Mouse (Mus musculus): ENCODE results near the gene Trpc4.

The Trpc4 gene

GRCm38 (mm10) chr3:54155639-54156315 is at the start of gene Trpc4:
Trpc4 (plus strand) TSS chr3:54156035.
- no peak for DNase-seq (ENCODE audit: low spot score)

DNA sequence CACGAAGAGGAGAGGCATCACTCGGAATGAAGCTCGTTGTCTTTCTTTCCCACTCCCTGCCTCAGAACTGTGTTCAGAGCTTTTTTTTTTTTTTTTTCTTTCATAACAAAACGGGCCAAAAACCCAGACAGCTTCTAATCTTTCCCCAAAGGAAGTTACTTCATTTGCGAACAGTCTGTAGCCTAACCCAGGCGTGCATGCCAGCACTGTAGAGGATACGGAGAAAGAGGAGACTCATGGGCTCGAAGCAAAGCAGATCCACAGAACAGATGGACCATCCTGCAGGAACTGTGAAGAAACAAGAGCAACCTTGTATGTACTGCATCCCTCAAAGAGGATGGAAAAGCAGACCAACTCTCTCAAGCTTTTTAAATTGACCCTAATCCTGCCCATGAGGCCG is 44.3 kb upstream of the Trpc4 start:
- no peak for DNase-seq (ENCODE audit: low spot score)

DNA sequence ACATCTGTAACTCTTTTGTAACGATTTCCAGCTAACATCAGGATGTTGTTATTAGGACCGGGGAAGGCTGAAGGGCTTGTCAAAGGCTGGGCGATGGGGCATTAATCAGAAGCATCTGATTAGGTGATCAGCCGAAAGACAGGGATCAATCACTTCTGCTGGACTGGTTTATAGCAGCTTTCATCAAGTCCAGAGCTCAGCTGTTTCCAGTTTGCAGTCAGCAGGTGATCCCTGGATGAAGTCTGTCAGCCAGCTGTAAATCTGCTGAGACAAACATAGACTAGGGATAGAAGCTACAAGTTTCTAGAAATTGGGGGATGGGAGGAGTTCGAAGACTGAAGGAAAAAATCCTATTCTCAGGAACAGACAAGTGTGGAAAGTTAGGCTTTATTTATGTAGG is 20.5 kb upstream of the Trpc4 start:
- no peak for DNase-seq (ENCODE audit: low spot score)

DNA sequence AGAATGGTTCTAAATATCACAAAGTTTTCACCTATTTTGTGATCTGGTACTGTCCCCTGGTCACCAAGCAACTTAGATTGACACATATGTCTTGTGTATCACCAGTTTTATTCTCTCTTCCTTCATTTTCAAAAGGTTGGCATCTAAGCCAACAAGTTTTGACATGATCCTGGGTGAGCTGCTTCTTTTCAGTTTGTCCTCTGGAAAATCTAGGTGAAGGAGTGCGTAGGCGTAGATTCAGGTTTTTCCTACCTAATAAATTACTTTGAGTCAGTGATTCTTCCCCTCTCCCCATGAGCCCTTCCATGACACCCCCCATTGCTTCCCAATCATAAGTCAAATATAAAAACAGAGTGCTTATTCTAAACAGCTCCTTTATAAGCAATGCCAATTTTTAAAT is 14.5 kb upstream of the Trpc4 start:
- no peak for DNase-seq (ENCODE audit: low spot score)

- DNase-seq (ENCODE audit: low spot score), result no peak
Observed at GRCm38 (mm10) chr3:54154844-54155638, 794 bp upstream of the Trpc4 start.

GRCm38 (mm10) chr3:54156316-54157000 is 623 bp downstream of the Trpc4 start:
- no peak for DNase-seq (ENCODE audit: low spot score)

GRCm38 (mm10) chr3:54170701-54171100 is 14.9 kb downstream of the Trpc4 start:
- DNase-seq (ENCODE audit: low spot score), result no peak

DNA sequence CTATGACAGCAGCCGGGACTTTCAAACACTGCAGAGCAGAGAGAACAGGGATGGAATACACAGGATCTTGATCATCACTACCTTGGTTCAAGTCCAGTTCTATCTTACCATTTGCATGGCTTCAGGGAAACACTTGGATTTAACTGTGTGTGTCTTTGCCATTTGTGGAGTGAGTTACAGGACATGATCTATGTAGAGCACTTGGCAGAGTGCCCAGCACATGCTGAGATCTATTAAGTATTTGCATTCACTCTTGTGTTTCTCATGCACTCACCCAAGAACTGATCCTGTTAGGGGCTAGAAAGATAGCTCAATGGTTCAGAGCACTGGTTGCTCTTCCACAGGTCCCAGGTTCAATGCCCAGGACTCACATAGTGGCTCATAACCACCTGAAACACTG is 21.5 kb downstream of the Trpc4 start:
- DNase-seq (ENCODE audit: low spot score), result no peak

DNA sequence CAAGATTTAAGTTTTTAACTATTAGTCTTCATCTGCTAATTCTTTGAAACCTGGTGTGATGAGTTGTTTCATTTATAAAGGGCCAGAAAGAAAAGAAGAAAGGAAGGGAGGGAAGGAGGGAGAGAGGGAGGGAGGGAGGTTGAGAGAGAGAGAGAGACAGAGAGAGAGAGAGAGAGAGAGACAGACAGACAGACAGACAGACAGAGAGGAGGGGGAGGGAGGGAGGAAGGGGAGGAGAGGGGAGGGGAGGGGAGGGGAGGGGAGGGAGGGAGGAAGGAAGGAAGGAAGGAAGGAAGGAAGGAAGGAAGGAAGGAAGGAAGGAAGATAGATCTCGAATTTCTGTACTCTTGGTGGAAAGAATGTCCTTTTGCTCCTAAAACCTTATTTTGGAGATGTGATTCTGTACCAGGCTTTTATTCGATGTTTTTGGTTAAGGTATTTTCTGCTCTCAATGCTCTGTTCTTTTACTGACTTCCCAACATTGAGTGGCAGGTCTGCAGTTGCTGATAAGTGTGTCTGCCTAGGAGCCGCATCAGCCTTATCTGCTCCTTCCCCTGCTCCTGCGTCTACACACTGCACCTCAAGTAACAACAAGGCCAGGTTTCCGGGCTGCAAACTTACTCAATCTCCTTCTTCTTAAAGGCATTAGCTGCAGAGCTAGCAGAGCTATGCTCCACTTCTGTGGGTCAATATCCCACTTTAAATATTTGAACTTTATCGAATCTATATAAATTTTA is 35.3 kb downstream of the Trpc4 start:
- DNase-seq (ENCODE audit: low spot score), result no peak

- no peak for DNase-seq (ENCODE audit: low spot score)
Observed at GRCm38 (mm10) chr3:54201231-54201630, 45.4 kb downstream of the Trpc4 start.

GRCm38 (mm10) chr3:54204386-54204785 is 48.6 kb downstream of the Trpc4 start:
- peak; percentile 53 for DNase-seq (ENCODE audit: low spot score)

DNA sequence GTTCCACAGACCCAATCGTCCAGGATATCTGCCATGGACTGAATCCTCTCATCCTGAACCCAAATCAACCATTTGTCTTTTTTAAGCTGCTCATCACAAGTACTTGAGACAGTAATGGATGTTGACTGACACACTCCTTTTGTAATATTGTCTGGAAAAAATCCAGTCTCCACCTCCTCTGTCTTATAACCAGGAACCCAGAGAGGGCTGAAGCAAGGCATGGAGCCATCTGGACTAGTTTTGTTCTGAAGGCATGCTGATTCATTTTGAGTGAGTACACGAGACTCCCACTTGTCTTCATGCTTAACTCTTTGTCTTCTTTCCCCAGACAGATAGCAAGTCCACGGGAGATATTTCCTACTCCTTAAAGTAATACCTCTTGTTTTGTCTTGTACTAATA is 54.3 kb downstream of the Trpc4 start:
- peak; percentile 8 for DNase-seq (ENCODE audit: low spot score)

GRCm38 (mm10) chr3:54211441-54211840 is 55.6 kb downstream of the Trpc4 start:
- no peak for DNase-seq (ENCODE audit: low spot score)

- no peak for DNase-seq (ENCODE audit: low spot score)
Observed at GRCm38 (mm10) chr3:54222549-54222948, 66.7 kb downstream of the Trpc4 start.

DNA sequence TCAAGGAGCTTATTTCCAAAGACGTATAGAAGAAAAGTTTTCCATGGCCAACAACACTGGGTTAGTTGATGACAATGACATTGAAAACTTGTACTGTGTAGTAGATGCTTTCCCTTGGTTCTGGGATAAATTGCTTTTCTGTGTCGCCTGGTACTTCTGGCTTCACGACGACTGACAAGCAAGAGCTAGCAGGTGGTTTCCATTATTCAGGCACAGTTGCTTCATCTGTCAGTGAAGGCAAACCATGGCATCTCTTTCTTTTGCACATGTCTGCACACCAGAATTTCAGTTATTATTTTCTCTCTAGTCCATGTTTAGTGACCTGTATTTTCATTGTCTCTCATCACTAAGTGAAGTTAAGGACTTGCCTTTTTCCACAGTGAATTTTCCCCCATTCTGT is 72.6 kb downstream of the Trpc4 start:
- DNase-seq (ENCODE audit: low spot score), result no peak

GRCm38 (mm10) chr3:54238891-54239290 is 83.1 kb downstream of the Trpc4 start:
- no peak for DNase-seq (ENCODE audit: low spot score)

GRCm38 (mm10) chr3:54239426-54239825 is 83.6 kb downstream of the Trpc4 start:
- no peak for DNase-seq (ENCODE audit: low spot score)

DNA sequence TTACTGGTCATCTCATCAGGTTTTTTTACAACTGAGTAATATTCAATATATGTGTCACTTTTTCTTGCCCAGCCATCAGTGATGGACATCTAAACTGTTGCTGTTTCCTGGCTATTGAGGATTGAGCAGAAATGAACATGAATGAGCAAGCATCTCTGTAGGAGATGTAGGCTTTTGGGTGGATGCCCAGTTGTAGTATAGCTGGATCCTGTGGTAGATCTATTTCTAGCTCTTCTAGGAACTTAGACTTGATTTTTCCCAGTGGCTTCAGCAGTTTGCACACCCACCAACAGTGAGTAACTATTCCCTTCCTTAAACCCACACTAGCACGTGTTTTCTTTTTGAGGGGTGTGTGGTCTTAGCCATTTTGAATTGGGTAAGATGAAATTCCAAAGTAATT is 87.3 kb downstream of the Trpc4 start:
- peak; percentile 47 for DNase-seq (ENCODE audit: low spot score)

DNA sequence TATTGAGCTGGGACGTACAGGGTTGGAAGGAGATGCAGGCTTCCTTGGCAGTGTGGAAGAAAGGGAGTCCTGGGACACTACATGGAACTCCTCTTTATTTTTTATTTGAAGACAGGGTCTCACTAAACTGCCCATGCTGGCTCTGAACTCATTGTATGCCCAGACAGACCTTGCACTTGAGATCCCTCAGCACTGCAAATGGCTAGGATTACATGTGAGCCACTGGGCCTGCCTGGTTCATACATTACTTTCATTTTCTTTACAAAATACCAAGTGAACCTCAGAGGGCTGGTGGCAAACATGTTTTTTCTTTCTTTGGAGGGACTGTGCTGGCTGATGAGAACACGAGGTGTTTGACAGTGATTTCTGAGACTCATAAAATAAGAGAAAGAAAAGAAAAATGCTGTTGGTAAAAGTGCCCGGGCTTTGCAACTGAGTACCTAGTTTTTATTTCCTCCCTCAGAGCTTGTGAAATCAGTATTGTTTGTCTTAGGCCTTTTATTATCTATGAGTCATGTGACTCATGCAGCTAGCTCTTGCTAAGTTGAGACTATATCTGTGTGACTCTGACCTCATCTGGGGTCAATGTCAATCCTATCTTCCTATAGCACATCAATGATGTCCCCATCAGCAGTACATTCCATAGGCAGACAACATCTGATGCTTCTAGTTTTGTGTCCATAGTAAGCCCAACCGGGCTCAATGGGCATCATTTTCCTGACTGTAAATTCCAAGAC is 89.1 kb downstream of the Trpc4 start:
- DNase-seq (ENCODE audit: low spot score), result no peak

DNA sequence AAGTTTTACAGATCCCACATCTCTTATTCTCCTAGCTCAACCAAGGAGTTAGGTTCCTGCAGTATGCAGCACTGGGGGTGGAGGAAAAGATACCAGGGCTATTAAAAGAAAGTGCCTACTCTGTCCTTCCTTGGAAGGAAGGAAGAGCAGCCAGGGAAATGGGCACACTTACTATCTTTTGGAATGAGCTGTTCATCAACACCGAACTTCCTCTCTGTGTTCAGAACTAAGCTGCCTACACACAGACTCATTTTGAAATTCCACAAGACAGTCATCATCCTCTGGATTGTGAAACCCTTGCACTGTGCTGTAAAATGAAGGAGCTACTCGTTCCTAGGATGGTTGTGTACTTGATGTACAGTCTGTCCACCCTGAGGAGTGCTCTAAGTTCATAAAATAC is 90.6 kb downstream of the Trpc4 start:
- DNase-seq (ENCODE audit: low spot score), result no peak

DNA sequence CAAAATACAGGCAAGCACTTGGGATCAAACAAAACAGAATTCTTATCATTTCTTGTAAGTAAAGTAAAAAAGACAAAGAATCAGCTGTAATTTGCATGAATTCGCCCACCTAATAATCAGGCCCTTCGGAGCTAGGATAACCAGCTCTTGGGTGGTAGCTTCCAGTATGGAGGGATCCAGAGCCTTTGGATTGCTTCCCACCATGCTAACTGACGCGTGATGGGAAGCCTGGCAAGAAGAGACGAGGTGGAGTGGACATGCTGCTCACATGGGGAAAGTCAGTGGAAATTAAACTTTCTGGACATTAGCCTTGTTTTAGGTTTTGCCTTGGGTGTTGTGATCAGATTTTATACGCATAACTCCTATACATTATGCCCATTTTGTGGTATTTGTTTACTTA is 93.5 kb downstream of the Trpc4 start:
- no peak for DNase-seq (ENCODE audit: low spot score)

DNA sequence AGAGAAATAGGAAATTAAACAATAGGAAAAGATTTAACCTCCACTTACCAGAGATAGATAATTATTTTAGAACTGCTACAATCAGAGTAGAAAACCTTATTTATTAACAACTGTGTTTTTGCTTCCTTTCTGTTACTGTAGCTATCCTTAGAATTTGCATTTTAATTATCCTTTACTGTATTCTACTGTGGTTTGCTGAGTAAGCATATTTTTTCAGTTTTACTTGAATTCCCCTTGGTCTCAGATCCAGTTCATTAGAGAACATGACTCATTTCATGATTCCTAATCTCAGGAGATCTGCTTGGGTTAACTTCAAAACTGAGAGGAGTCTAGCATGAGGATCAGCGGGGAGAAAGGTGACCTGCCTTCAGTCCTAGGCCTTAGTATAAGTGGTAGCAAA is 111.1 kb downstream of the Trpc4 start:
- DNase-seq (ENCODE audit: low spot score), result no peak
